Mouse (Mus musculus): ENCODE measurements around the gene Cox4i1. TPM values are rescaled to one million over a fixed set of nuclear protein-coding genes. Genes with fewer than 3 reads are reported as not detected.

The Cox4i1 gene
- polyA plus RNA-seq, 1 experiment from 2014 or later = 928 TPM

GRCm38 (mm10) chr8:120685097-120685496, 17.1 kb downstream of the Cox4i1 start:
- no peak overlapping the region for H3K4me3 ChIP-seq
- no peak overlapping the region for H3K4me2 ChIP-seq (replicated peaks)
- no peaks in the 10 kb centered on the region for H3K9me3 ChIP-seq
- peak overlapping the region; percentile 39; the same call in 1 of the 2 replicates for H3K27ac ChIP-seq
- WGBS = 42% methylated on average over 5 of the region's 5 CpGs
- peaks cover 22% of the 10 kb centered on the region; the same call in 1 of the 2 replicates for H3K27me3 ChIP-seq
- ATAC-seq (ENCODE audit: low FRiP score, low read depth) = peak; percentile 30; the same call in 1 of the 2 replicates
- H3K9ac ChIP-seq = peak overlapping the region; percentile 43; the same call in 1 of the 2 replicates
- H3K4me1 ChIP-seq = peaks cover 10% of the 10 kb centered on the region
- H3K36me3 ChIP-seq = no peaks in the 10 kb centered on the region

GRCm38 (mm10) chr8:120685591-120685990, 17.6 kb downstream of the Cox4i1 start:
- Histone ChIP-seq H3K4me3 (no peak overlapping the region), H3K27me3 (peaks cover 26% of the 10 kb centered on the region; the same call in 1 of the 2 replicates), H3K36me3 (no peaks in the 10 kb centered on the region), H3K4me1 (peaks cover 10% of the 10 kb centered on the region), H3K9ac (no peak overlapping the region), H3K4me2 (replicated peaks) (no peak overlapping the region), H3K27ac (peak overlapping the region; percentile 39; the same call in 1 of the 2 replicates), H3K9me3 (no peaks in the 10 kb centered on the region)
- no peak for ATAC-seq (ENCODE audit: low FRiP score, low read depth)
- WGBS = 82% methylated on average over 8 of the region's 8 CpGs

- 87% methylated on average over 13 of the region's 13 CpGs for WGBS
- Histone ChIP-seq H3K36me3 (no peaks in the 10 kb centered on the region), H3K9ac (no peak overlapping the region), H3K4me2 (replicated peaks) (no peak overlapping the region), H3K9me3 (no peaks in the 10 kb centered on the region), H3K4me3 (no peak overlapping the region), H3K27ac (no peak overlapping the region), H3K27me3 (peaks cover 26% of the 10 kb centered on the region; the same call in 1 of the 2 replicates), H3K4me1 (peaks cover 10% of the 10 kb centered on the region)
- no peak for ATAC-seq (ENCODE audit: low FRiP score, low read depth)
These were observed 18.0 kb downstream of the Cox4i1 start for GRCm38 (mm10) chr8:120686051-120686450.

- Histone ChIP-seq H3K4me1 (peaks cover 10% of the 10 kb centered on the region), H3K27me3 (peaks cover 26% of the 10 kb centered on the region; the same call in 1 of the 2 replicates), H3K27ac (no peak overlapping the region), H3K9me3 (no peaks in the 10 kb centered on the region), H3K4me3 (no peak overlapping the region), H3K36me3 (no peaks in the 10 kb centered on the region), H3K9ac (no peak overlapping the region), H3K4me2 (replicated peaks) (no peak overlapping the region)
- WGBS = 75% methylated on average over 5 of the region's 5 CpGs
- ATAC-seq (ENCODE audit: low FRiP score, low read depth) = no peak
These were observed 18.6 kb downstream of the Cox4i1 start for GRCm38 (mm10) chr8:120686576-120686975.

- WGBS = 67% methylated on average over 8 of the region's 8 CpGs
- ATAC-seq (ENCODE audit: low FRiP score, low read depth) = no peak
- no peak overlapping the region for H3K9ac ChIP-seq
- H3K27me3 ChIP-seq = peaks cover 20% of the 10 kb centered on the region; the same call in 1 of the 2 replicates
- no peak overlapping the region for H3K27ac ChIP-seq
- no peak overlapping the region for H3K4me2 ChIP-seq (replicated peaks)
- H3K9me3 ChIP-seq = no peaks in the 10 kb centered on the region
- no peak overlapping the region for H3K4me3 ChIP-seq
- H3K36me3 ChIP-seq = no peaks in the 10 kb centered on the region
- H3K4me1 ChIP-seq = peaks cover 10% of the 10 kb centered on the region
These were observed 19.8 kb downstream of the Cox4i1 start for GRCm38 (mm10) chr8:120687786-120688185.

- Histone ChIP-seq H3K27ac (no peak overlapping the region), H3K4me1 (peaks cover 10% of the 10 kb centered on the region), H3K4me2 (replicated peaks) (no peak overlapping the region), H3K9ac (no peak overlapping the region), H3K9me3 (no peaks in the 10 kb centered on the region), H3K4me3 (no peak overlapping the region), H3K27me3 (peaks cover 15% of the 10 kb centered on the region; the same call in 1 of the 2 replicates), H3K36me3 (no peaks in the 10 kb centered on the region)
- WGBS = 86% methylated on average over 7 of the region's 7 CpGs
- ATAC-seq (ENCODE audit: low FRiP score, low read depth) = no peak
These were observed 20.5 kb downstream of the Cox4i1 start for GRCm38 (mm10) chr8:120688511-120688910.

GRCm38 (mm10) chr8:120692934-120693333, 24.9 kb downstream of the Cox4i1 start:
- Histone ChIP-seq H3K27ac (no peak overlapping the region), H3K27me3 (peaks cover 15% of the 10 kb centered on the region; the same call in 1 of the 2 replicates), H3K4me1 (peaks cover 20% of the 10 kb centered on the region), H3K9me3 (peaks cover 1% of the 10 kb centered on the region; the same call in 1 of the 2 replicates), H3K9ac (no peak overlapping the region), H3K36me3 (no peaks in the 10 kb centered on the region), H3K4me2 (replicated peaks) (no peak overlapping the region), H3K4me3 (no peak overlapping the region)
- ATAC-seq (ENCODE audit: low FRiP score, low read depth) = no peak
- WGBS = 51% methylated on average over 4 of the region's 4 CpGs

DNA sequence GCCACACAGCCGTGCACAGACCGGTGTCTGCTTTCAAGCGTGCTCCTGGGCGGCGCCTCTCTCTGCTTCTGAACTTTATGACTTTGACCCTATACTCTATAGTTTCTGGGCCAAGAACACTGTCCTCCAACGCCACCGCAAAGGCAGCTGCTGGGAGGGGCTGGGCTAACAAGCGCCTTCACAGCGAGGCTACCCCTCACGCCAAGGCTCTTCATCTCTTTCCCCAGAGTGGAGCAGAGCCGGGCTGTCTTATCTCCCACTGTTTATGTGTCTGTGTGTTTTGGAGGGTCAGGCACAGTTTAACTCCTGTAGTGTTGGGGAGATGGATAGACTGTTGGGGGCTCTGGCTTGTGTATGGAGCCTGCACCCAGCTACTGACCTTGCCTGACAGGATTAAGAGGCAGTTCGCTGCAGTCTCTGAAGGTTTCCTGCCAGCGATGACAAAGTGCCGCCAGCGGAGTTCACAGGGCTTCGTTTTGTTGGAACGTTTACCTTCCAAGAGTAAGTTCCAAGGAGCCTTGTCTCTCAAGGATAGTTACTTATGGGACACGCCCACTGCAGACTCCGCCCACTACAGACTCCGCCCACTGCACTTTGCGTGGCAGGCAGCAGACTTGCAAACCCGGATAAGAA, 26.0 kb downstream of the Cox4i1 start:
- no peak overlapping the region for H3K9ac ChIP-seq
- peaks cover 8% of the 10 kb centered on the region; the same call in 1 of the 2 replicates for H3K27me3 ChIP-seq
- peaks cover 3% of the 10 kb centered on the region; the same call in 1 of the 2 replicates for H3K9me3 ChIP-seq
- ATAC-seq (ENCODE audit: low FRiP score, low read depth) = peak; percentile 57; the same call in 1 of the 2 replicates
- H3K36me3 ChIP-seq = no peaks in the 10 kb centered on the region
- H3K4me3 ChIP-seq = no peak overlapping the region
- H3K4me1 ChIP-seq = peaks cover 20% of the 10 kb centered on the region
- H3K27ac ChIP-seq = no peak overlapping the region
- WGBS = 21% methylated on average over 22 of the region's 22 CpGs
- peak overlapping the region; percentile 19; the same call in 1 of the 2 replicates for H3K4me2 ChIP-seq (replicated peaks)

- Histone ChIP-seq H3K4me1 (peaks cover 20% of the 10 kb centered on the region), H3K27me3 (peaks cover 13% of the 10 kb centered on the region), H3K9me3 (peaks cover 3% of the 10 kb centered on the region; the same call in 1 of the 2 replicates), H3K4me3 (no peak overlapping the region), H3K36me3 (no peaks in the 10 kb centered on the region), H3K9ac (no peak overlapping the region), H3K4me2 (replicated peaks) (no peak overlapping the region), H3K27ac (no peak overlapping the region)
- ATAC-seq (ENCODE audit: low FRiP score, low read depth) = no peak
- WGBS = 49% methylated on average over 13 of the region's 13 CpGs
These were observed 28.6 kb downstream of the Cox4i1 start for GRCm38 (mm10) chr8:120696401-120697153.

- no peak overlapping the region for H3K27ac ChIP-seq
- ATAC-seq (ENCODE audit: low FRiP score, low read depth) = no peak
- peaks cover 20% of the 10 kb centered on the region for H3K4me1 ChIP-seq
- H3K4me3 ChIP-seq = no peak overlapping the region
- H3K36me3 ChIP-seq = no peaks in the 10 kb centered on the region
- 83% methylated on average over 17 of the region's 17 CpGs for WGBS
- H3K9me3 ChIP-seq = peaks cover 3% of the 10 kb centered on the region; the same call in 1 of the 2 replicates
- H3K4me2 ChIP-seq (replicated peaks) = no peak overlapping the region
- H3K9ac ChIP-seq = no peak overlapping the region
- peaks cover 21% of the 10 kb centered on the region for H3K27me3 ChIP-seq
These were observed 29.3 kb downstream of the Cox4i1 start for GRCm38 (mm10) chr8:120697154-120697978.

DNA sequence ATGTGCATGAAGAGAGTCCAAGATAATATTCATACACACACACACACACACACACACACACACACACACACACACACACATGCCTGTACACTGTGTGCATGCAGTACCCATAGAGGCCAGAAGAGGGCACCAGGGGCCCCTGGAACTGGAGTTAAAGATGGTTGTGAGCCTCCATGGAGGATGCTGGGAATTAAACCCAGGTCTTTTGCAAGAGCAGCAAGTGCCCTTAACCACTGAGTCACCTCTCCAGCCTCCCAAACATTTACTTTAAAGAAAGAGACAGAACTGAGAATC, 29.9 kb downstream of the Cox4i1 start:
- H3K4me2 ChIP-seq (replicated peaks) = no peak overlapping the region
- H3K4me3 ChIP-seq = no peak overlapping the region
- peaks cover 3% of the 10 kb centered on the region; the same call in 1 of the 2 replicates for H3K9me3 ChIP-seq
- H3K9ac ChIP-seq = no peak overlapping the region
- H3K36me3 ChIP-seq = no peaks in the 10 kb centered on the region
- H3K4me1 ChIP-seq = peaks cover 20% of the 10 kb centered on the region
- no peak overlapping the region for H3K27ac ChIP-seq
- H3K27me3 ChIP-seq = peaks cover 25% of the 10 kb centered on the region
- no peak for ATAC-seq (ENCODE audit: low FRiP score, low read depth)

DNA sequence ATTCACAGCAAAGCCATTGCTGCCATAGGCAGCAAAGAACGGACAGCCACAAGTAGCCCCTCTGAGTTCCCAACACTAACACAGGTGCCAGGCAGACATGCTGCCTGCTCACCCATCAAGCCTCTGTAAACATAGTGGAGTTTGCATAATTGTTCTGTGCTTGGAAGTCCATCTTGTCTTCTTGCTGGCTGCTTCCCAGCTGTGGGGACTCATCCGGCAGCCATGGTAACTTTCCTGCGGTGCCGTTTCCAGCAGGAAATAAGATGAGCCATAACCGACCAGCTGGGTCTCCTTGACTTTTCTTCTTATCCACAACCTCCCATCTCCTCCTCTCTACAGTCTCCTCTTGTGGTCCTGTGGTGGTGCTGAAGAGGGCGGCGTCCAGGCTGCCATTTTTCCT, 30.4 kb downstream of the Cox4i1 start:
- no peaks in the 10 kb centered on the region for H3K36me3 ChIP-seq
- H3K4me3 ChIP-seq = no peak overlapping the region
- 87% methylated on average over 7 of the region's 7 CpGs for WGBS
- H3K27ac ChIP-seq = no peak overlapping the region
- H3K27me3 ChIP-seq = peaks cover 30% of the 10 kb centered on the region
- H3K4me1 ChIP-seq = peaks cover 20% of the 10 kb centered on the region
- peaks cover 3% of the 10 kb centered on the region; the same call in 1 of the 2 replicates for H3K9me3 ChIP-seq
- ATAC-seq (ENCODE audit: low FRiP score, low read depth) = no peak
- H3K4me2 ChIP-seq (replicated peaks) = no peak overlapping the region
- H3K9ac ChIP-seq = no peak overlapping the region
